Mouse (Mus musculus) CH12.LX (cell line): ENCODE results near the gene Sycp2. TPM values are rescaled to one million over a fixed set of nuclear protein-coding genes. Genes with fewer than 3 reads are reported as not detected.

ENCODE experiments used
- DNase-seq: peaks from one replicate; pipeline ENCODE4 v3.0.0-alpha.2; 2013; ENCODE audit errors: extremely low read depth
- H3K27ac ChIP-seq: 2 replicates; pipeline ENCODE4 v1.5.1; 2012; ENCODE audit warnings: low read depth, mild to moderate bottlenecking, control low read depth, moderate library complexity; ENCODE audit not compliant: insufficient read depth
- H3K27me3 ChIP-seq: replicated peaks from 2 replicates; pipeline ENCODE3; 2012; ENCODE audit warnings: inconsistent platforms
- H3K36me3 ChIP-seq, 2 experiments: replicated peaks in 1 of 2; 2 replicates each; pipeline versions ENCODE3 to v1.6.1; 2012; ENCODE audit warnings: inconsistent platforms in 1 of 2, low read length in 1 of 2, mild to moderate bottlenecking in 1 of 2, mixed read lengths in 1 of 2, moderate library complexity in 1 of 2; ENCODE audit not compliant: control insufficient read depth in 1 of 2, insufficient read depth in 1 of 2
- H3K4me1 ChIP-seq, 2 experiments: 2 replicates each; pipeline ENCODE4 v1.6.1; 2012; ENCODE audit warnings: inconsistent platforms in 1 of 2, moderate library complexity in 1 of 2; ENCODE audit not compliant: insufficient read depth in 2 of 2, control insufficient read depth in 1 of 2
- H3K4me2 ChIP-seq: 2 replicates; pipeline ENCODE4 v1.6.1; 2012; ENCODE audit warnings: low read depth, mild to moderate bottlenecking, control low read depth; ENCODE audit not compliant: poor library complexity, insufficient read depth, severe bottlenecking
- H3K4me3 ChIP-seq, 3 experiments: fragments of 150-350 bp in 1 of 3; sonication (generic) in 1 of 3; replicated peaks in 1 of 3; 2 replicates each; pipeline versions ENCODE3 to v1.5.1; 2011 to 2012; ENCODE audit warnings: low read depth in 2 of 3, low read length in 2 of 3, mild to moderate bottlenecking in 2 of 3, moderate library complexity in 2 of 3, control low read depth in 1 of 3, improper control_type of control experiment in 1 of 3, inconsistent platforms in 1 of 3, mixed read lengths in 1 of 3; ENCODE audit not compliant: poor library complexity in 1 of 3
- H3K79me2 ChIP-seq: replicated peaks from 2 replicates; pipeline ENCODE4 v1.6.1; 2012; ENCODE audit warnings: mild to moderate bottlenecking, moderate library complexity; ENCODE audit not compliant: control insufficient read depth, poor library complexity, insufficient read depth, severe bottlenecking; ENCODE audit errors: extremely low read depth
- H3K9ac ChIP-seq: 2 replicates; pipeline ENCODE4 v1.6.1; 2012; ENCODE audit warnings: low read depth, mild to moderate bottlenecking, control low read depth, moderate library complexity; ENCODE audit not compliant: insufficient read depth
- H3K9me3 ChIP-seq: replicated peaks from 2 replicates; pipeline ENCODE3; 2012; ENCODE audit warnings: low read length, inconsistent platforms, mixed read lengths
- CHD1 ChIP-seq: IDR thresholded peaks from 2 replicates; pipeline ENCODE4 v1.6.1; 2012; ENCODE audit warnings: low read depth, low read length, improper control_type of control experiment, inconsistent platforms
- KAT2A ChIP-seq: IDR thresholded peaks from 2 replicates; pipeline ENCODE4 v1.6.1; 2012; ENCODE audit warnings: low read length, improper control_type of control experiment, inconsistent platforms; ENCODE audit not compliant: insufficient replicate concordance
- MAFK ChIP-seq: IDR thresholded peaks from 2 replicates; pipeline ENCODE4 v1.6.1; 2011; ENCODE audit warnings: low read length, improper control_type of control experiment; ENCODE audit not compliant: insufficient replicate concordance
- NELFE ChIP-seq: IDR thresholded peaks from 2 replicates; pipeline ENCODE4 v1.6.1; 2011; ENCODE audit warnings: low read depth, low read length, improper control_type of control experiment
- dilution Hi-C: fragments of 300-500 bp; cut with MboI; formaldehyde crosslinking; loops from 2 replicates; pipeline ENCODE4 v1.14.3; 2020; ENCODE audit warnings: low sequenced_read_pairs; ENCODE audit not compliant: extremely low pct_unique_long_range_greater_than_20kb, extremely low pct_ligation_motif_present
- in situ Hi-C: fragments of 300-500 bp; cut with MboI; formaldehyde crosslinking; loops from 3 replicates; pipeline ENCODE4 v1.14.3; 2019; ENCODE audit warnings: low sequenced_read_pairs, low pct_ligation_motif_present, low pct_unique_long_range_greater_than_20kb, mixed read lengths
- polyA plus RNA-seq: library from polyadenylated mRNA; unstranded; fragments of >175 nt; gene quantifications from 2 replicates; pipeline ENCODE4 v1.2.1, GENCODE M21; 2012; ENCODE audit warnings: low read depth; ENCODE audit not compliant: insufficient read length
- total RNA-seq, 2 experiments: library from RNA; depleted of rRNA; stranded (reverse); fragments of 300-350 nt in 1 of 2; fragments of >200 nt in 1 of 2; gene quantifications; 2 replicates each; pipeline ENCODE4 v1.2.3; 2012 to 2014

Gene Sycp2
- total and polyA plus RNA-seq, 3 experiments: not detected

DNA sequence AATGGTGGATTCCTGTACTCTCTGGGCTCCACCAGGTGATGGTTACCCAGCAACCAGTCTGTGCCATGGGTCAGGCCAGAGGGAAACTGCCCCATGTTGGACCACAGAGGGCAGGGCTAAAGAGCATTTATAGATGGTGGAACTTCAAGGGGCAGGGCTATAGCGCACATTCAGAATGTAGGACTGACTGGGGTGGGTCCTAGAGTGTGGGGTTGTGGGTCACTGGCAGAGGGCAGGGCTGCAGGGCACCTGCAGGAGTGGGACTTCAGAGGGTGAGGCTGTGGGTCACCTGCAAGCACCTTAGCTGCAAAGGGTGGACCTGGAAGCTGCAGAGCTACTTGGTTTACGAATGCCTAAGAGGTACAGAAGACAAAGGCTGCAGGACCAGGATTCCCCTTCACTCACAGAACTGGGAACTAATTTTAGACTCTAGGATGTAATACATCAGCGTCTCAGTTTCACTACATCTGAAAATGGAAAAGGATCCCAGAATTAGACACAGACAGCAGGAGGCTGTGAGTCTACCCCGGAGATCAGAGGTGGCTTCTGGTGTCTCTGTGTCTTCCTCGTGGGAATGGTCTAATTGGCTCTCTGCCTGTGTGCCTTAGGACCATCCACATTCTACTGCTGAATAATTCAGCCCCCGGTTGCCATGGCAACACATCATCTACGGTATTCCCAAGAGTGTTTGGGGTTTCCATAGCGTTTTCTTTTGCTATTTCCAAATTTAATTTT, 103.9 kb downstream of the Sycp2 start:
- H3K36me3 ChIP-seq: no peaks in the 10 kb centered on the region
- no peaks in the 10 kb centered on the region for H3K79me2 ChIP-seq
- DNase-seq: no peak
- in situ Hi-C loops (no loop called here), dilution Hi-C loops (no loop called here)
- H3K9ac ChIP-seq: no peak overlapping the region
- H3K27ac ChIP-seq: no peak overlapping the region
- no peak overlapping the region for H3K4me2 ChIP-seq
- no peak overlapping the region for H3K4me3 ChIP-seq
- TF ChIP-seq KAT2A (no peak), NELFE (no peak), CHD1 (no peak), MAFK (no peak)
- no peaks in the 10 kb centered on the region for H3K9me3 ChIP-seq
- peaks cover 79% of the 10 kb centered on the region for H3K27me3 ChIP-seq
- H3K4me1 ChIP-seq: no peaks in the 10 kb centered on the region

Other genes starting within 250 kb of the Sycp2 start
- gene Ppp1r3d, start 6.8 kb upstream of the Sycp2 start, total RNA-seq (2012; rRNA removed): not detected in 2 replicates
- not detected in 2 replicates for gene Ppp1r3d, start 6.8 kb upstream of the Sycp2 start, total RNA-seq (2014; rRNA removed)
- not detected in 2 replicates for gene Ppp1r3d, start 6.8 kb upstream of the Sycp2 start, polyA plus RNA-seq
- 0.04 and 0.08 TPM in 2 replicates for gene Fam217b, start 6.8 kb upstream of the Sycp2 start, total RNA-seq (2012; rRNA removed)
- gene Fam217b, start 6.8 kb upstream of the Sycp2 start, total RNA-seq (2014; rRNA removed): 0.05 TPM in 1 of 2 replicates, not detected in the other
- gene Fam217b, start 6.8 kb upstream of the Sycp2 start, polyA plus RNA-seq: not detected in 2 replicates
- not detected in 2 replicates for gene Cdh26, start 22.8 kb upstream of the Sycp2 start, total RNA-seq (2012; rRNA removed)
- not detected in 2 replicates for gene Cdh26, start 22.8 kb upstream of the Sycp2 start, total RNA-seq (2014; rRNA removed)
- gene Cdh26, start 22.8 kb upstream of the Sycp2 start, polyA plus RNA-seq: not detected in 2 replicates